Mouse (Mus musculus) activated CD4-positive, CD25-positive, alpha-beta regulatory T cell, adult 9 weeks (primary cell): Measurements from ENCODE around the gene Wdr83os. TPM values are rescaled to one million over a fixed set of nuclear protein-coding genes. Genes with fewer than 3 reads are reported as not detected.

ENCODE experiments used
- polyA plus RNA-seq: library from polyadenylated mRNA; unstranded; fragments of 100-300 nt; shearing (Covaris generic); gene quantifications from one replicate; pipeline ENCODE4 v1.2.1, GENCODE M21; 2017

Wdr83os gene
- polyA plus RNA-seq = 185 TPM

DNA sequence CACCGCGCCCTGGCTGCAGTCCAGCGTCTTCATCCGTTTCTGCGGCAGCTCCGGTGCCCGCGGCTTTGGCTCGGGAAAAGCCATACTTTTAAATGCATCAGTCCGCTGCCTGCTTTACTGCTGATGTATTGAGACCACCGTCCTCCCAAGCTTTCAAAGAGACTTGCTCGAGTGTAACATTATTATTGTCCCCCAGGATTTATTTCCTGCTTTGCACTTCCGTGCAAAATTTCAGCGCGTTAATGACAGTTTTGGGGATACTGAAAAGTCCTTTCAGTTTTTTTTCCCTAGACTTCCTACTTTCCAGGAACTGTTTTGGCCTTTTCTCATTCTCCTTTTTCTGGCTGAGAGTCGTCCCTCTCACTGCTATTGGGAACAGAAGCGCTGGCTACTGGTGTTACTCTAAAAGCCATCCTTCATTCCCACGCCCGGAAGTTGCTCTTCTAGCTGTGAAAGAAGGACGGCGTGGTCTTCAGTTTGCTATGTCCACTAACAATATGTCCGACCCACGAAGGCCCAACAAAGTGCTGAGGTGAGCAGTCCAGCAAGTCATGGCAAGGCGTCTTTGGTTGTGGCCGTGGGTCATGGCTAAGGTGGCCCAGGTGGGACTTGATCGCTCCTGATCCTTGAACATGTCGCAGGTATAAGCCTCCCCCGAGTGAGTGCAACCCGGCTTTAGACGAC lies at the start of gene Wdr83os:
TSS of gene Wdr83os (plus strand) at position 209 of the 684 bp plus-strand sequence.

DNA sequence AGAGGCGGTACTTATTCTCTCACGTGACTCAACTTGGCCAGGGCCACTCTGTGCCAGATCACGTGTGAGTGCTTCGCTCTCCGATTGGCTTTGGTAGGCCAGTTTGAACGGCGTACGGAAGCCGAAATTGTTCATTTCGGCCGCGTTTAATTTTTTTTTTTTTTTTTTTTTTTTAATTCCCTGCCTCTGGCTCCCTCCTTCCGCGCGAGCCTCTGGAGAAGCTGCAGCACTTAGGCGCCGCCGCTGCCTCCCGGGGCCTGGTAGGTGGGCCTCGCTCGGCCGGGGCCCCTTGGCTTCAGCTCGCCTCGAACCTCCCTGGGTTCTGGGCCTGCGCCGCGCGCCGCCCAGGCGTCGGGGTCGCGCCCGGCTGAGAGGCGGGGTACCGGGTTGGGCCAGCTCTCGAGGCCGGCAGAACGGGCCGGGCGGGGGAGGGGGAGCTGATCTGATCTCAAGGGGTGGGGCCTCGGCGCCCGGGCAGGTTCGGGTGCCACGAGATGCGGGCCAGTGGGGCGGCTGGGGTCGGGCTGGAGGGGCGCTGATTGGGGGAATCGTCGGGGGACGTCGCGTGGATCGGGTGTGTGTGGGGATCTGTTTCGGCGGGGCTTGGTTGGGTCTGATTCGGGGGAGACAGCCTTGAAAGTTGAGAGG lies 43.7 kb upstream of the Wdr83os start, which contains the start of gene Tnpo2:
TSS of gene Tnpo2 (plus strand) at position 198 of the 648 bp plus-strand sequence.

DNA sequence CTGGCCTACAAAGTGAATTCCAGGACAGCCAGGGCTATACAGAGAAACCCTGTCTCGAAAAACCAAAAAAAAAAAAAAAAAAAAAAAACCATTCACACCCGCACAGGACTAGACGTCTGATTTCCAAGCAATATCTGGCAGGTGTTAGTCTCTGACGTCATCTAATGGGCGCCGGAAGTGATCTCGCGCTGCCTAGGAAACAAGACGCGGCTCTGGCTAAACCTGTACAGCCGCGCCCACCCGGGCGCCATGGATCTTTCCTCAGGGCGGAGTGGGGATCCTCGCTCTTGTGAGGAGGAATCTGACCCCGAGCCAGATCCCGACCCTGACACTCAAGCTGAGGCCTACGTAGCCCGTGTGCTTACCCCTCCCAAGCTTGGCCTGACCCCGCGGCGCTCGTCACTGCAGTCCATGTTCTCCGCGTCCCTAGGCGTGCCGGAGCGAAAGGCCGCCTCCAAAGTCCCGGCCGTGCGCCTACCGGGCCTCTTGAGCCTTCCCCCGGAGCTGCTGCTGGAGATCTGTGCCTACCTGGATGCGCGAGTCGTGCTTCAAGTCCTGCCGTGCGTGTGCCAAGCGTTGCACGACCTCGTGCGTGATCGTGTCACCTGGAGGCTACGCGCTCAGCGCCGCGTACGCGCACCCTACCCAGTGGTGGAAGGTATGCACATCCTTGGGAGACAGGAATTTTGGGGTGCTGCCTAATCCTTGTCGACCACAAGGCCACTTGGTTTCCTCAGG lies 20.5 kb upstream of the Wdr83os start, which contains the start of gene Fbxw9:
TSS of gene Fbxw9 (plus strand) at position 177 of the 738 bp plus-strand sequence.

DNA sequence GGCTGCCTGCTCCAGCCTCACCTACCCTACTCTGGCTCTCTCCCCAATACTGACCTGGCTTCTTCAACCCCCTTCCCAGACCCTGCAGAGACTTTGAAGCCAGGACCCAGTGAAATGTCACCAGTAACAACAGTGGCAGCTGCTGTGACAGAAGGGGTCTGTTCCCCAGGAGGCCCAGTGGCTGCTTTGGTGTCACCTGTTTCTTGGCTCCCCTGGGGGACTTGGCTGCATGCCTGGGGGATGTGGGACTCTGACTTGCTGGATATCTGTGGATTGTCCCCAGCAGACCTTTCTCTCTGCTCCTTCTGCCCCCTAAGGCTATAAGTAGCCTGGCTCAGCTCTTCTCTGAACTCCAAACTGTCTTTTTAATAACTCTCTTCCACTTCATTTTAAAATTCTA lies 12.6 kb upstream of the Wdr83os start, which contains the start of gene Gm5741:
TSS of gene Gm5741 (minus strand) at position 1 of the 400 bp plus-strand sequence.

DNA sequence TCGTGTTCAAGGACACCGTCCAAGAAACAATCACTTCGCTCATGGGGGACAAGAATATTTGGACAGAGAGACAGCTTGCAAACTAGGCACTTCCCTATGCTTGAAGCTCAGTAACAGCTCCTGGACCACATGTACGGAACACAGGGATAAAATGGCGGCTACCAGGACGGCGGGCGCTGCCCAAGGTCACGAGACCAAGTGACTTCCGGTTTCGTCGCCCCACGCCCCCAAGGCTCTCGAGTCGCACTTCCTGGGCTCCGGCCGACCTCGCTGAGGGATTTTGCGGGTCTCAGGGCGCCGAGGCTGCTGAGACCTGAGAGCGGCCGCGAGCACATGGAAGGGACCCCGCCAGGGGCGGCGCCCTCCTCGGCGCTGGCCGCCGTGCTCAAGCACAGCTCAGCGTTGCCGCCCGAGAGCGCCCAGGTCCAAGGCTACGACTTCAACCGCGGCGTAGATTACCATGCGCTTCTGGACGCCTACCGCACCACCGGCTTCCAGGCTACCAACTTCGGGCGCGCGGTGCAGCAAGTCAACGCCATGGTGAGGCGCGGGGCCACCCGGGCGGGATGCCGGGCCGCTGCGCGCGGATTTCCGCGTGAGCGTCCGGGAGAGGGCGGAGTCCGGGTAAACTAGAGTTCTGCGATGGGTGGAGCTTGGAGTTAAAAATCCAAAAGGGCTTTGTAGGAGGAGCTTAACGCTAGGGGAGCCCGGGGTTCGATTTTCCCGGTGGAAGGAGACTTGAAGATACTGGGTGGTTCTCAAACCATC lies 8.8 kb upstream of the Wdr83os start, which contains the start of gene Dhps:
TSS of gene Dhps (plus strand) at position 244 of the 768 bp plus-strand sequence.

DNA sequence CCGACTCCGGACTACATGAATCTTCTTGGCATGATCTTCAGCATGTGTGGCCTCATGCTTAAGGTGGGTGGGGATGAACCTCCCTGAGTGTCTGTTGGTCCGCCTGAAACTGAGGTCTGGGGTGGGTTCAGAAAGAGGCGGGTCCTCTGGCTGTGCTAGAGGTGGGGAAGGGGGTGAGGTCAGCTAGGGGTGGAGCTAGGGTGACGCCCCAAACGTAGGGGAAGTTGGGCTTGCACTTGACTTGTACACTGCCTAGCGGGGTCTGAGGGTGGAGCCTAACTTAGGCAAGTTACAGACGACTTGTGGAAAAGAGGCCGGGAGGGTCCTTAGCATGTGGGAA lies 646 bp downstream of the Wdr83os start, which contains the start of gene Wdr83:
TSS of gene Wdr83 (minus strand) at position 91 of the 340 bp plus-strand sequence.

DNA sequence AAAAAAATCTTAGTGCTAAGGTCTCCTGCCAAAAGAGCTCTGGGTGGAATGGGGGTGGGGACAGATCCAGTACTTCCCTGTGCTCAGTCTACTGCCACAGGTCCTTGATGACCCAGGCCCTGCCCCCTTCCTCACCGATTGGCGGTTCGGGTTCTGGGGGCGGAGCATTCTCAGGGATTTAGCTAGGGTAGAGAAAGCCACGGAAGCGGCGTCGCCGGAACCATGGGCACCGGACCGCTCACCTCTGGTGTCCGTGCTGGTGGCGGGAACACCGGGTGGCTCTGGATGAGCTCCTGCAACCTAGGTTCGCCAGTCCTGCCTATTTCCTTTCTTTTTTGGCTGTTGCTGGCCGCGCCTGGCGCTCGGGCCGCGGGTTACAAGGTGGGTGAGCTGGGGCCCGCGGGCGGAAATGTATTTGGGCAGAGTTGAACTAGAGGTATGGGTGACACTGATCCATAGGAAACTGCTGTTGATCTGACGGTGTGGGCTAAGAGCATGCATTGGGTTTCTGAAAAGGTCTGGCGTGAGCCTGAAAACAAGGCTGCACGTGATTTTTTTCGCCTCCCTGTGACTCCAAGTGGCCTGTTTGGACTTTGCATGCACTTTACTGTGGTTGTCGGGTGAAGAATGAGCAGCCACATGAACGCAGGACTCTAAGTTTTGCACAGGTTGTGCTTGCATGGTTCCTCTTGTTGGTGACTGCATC lies 2.7 kb downstream of the Wdr83os start, which contains the start of gene Man2b1:
TSS of gene Man2b1 (plus strand) at position 163 of the 706 bp plus-strand sequence.

DNA sequence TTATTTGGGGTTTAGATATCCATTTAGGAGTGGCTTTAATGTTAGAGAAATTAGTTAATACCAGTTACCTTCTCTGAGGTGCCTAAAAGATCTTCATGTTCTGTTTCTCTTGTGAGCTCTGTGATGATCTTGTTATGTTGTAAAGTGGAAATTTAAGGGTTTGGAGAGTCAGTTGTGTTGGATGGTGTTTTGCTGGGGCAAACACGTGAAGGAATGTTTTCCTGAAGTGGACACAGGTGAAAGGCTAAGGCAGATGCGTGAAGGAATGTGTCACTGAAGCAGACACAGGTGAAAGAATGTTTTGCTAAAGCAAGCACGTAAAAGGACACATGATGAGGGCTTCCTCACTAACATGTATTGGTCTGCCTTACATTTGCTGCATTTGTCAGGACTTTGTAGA lies 42.5 kb downstream of the Wdr83os start, which contains the start of gene Zfp791:
TSS of gene Zfp791 (minus strand) at position 101 of the 400 bp plus-strand sequence.

Other genes with a start within 250 kb of the Wdr83os start
- gene Gadd45gip1, start 249.2 kb upstream of the Wdr83os start, polyA plus RNA-seq = 27.8 TPM
- 189 TPM for gene Rad23a, start 240.1 kb upstream of the Wdr83os start, polyA plus RNA-seq
- 587 TPM for gene Calr, start 233.8 kb upstream of the Wdr83os start, polyA plus RNA-seq
- gene Farsa, start 223.8 kb upstream of the Wdr83os start, polyA plus RNA-seq = 97.7 TPM
- 7.7 TPM for gene Syce2, start 208.6 kb upstream of the Wdr83os start, polyA plus RNA-seq
- 39.4 TPM for gene Gcdh, start 186.8 kb upstream of the Wdr83os start, polyA plus RNA-seq
- gene Klf1, start 178.8 kb upstream of the Wdr83os start, polyA plus RNA-seq = 1.1 TPM
- 18.9 TPM for gene Dnase2a, start 172.2 kb upstream of the Wdr83os start, polyA plus RNA-seq
- 1.1 TPM for gene Mast1, start 143.4 kb upstream of the Wdr83os start, polyA plus RNA-seq
- gene Rtbdn, start 133.7 kb upstream of the Wdr83os start, polyA plus RNA-seq = 0.31 TPM
- not detected for gene Gm49661, start 111.3 kb upstream of the Wdr83os start, polyA plus RNA-seq
- 266 TPM for gene Prdx2, start 111.2 kb upstream of the Wdr83os start, polyA plus RNA-seq
- 105 TPM for gene Rnaseh2a, start 111.0 kb upstream of the Wdr83os start, polyA plus RNA-seq
- gene Junb, start 102.0 kb upstream of the Wdr83os start, polyA plus RNA-seq = 481 TPM
- 7.8 TPM for gene Hook2, start 90.1 kb upstream of the Wdr83os start, polyA plus RNA-seq
- gene Best2, start 66.2 kb upstream of the Wdr83os start, polyA plus RNA-seq = not detected
- gene Asna1, start 55.5 kb upstream of the Wdr83os start, polyA plus RNA-seq = 53.5 TPM
- 200 TPM for gene Trir, start 53.9 kb upstream of the Wdr83os start, polyA plus RNA-seq
- gene Tnpo2, start 43.8 kb upstream of the Wdr83os start, polyA plus RNA-seq = 45.8 TPM
- 8.0 TPM for gene Fbxw9, start 20.7 kb upstream of the Wdr83os start, polyA plus RNA-seq
- gene Gm5741, start 12.8 kb upstream of the Wdr83os start, polyA plus RNA-seq = 1.9 TPM
- gene Dhps, start 9.0 kb upstream of the Wdr83os start, polyA plus RNA-seq = 78.8 TPM
- gene Wdr83, start 566 bp downstream of the Wdr83os start, polyA plus RNA-seq = 41.4 TPM
- gene Man2b1, start 2.5 kb downstream of the Wdr83os start, polyA plus RNA-seq = 184 TPM
- not detected for gene Zfp791, start 42.4 kb downstream of the Wdr83os start, polyA plus RNA-seq
- gene Cks1brt, start 71.2 kb downstream of the Wdr83os start, polyA plus RNA-seq = not detected
- gene Olfr371, start 145.2 kb downstream of the Wdr83os start, polyA plus RNA-seq = not detected
- 32.6 TPM for gene Orc6, start 218.9 kb downstream of the Wdr83os start, polyA plus RNA-seq
- 112 TPM for gene Vps35, start 219.1 kb downstream of the Wdr83os start, polyA plus RNA-seq